Mouse (Mus musculus): ENCODE data around the gene Sdk2. TPM values are rescaled to one million over a fixed set of nuclear protein-coding genes. Genes with fewer than 3 reads are reported as not detected.

Sdk2 gene
- total RNA-seq, 2 experiments from 2014 or later, result 27.6 to 30.6 TPM

DNA sequence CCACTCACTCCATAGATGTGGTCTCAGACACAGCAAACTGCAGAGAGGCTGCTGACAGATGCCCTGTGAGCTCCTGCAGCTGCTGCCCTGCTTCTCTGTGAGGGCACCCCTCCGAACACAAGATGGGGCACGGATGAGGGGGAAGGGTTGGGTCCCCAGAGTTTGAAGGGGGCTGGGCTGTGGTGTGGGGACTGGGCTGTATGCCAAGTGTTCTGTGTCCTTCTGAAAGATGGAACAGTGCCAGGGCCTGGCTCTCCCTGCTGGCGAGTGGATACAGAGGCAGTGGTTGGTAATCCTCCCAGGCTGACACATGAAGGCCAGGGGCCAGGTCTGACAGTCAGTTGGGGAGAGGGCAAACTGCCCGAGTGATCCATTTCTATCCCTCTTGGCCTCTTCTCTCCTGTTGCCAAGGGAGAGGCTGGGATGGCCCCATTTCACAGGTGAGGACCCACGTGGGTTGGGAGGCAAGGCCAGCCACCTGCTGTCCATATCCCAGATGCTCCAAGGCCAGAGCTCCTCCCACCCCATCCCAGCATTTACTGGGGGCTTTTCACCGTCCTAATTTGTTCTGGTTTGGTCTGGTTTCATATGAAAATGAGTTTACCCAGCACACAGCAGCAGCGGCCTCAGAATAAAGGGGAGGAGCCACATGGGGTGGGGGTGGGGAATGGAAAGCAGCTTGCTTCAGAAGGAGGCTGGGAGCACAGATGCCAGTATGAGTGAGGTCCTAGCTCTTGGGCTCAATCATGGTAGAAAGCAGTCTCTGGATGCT, 84.9 kb downstream of the Sdk2 start:
- no peak for DNase-seq (ENCODE audit: extremely low spot score in 1 of 2, low spot score in 2 of 2)
- no peak overlapping the region for H3K27ac ChIP-seq
- no peak for TF ChIP-seq CTCF (IDR thresholded peaks at IDR 0.05)

GRCm38 (mm10) chr11:113981088-113981487, 85.8 kb downstream of the Sdk2 start:
- TF ChIP-seq CTCF (IDR thresholded peaks at IDR 0.05), result no peak
- intact Hi-C loops (cut with DNase I), result no loop called here
- Histone ChIP-seq H3K4me3 (no peak overlapping the region), H3K27ac (no peak overlapping the region)
- DNase-seq (ENCODE audit: extremely low spot score in 1 of 2, low spot score in 2 of 2), result no peak

More for the DNA sequence above, 84.9 kb downstream of the Sdk2 start:
- intact Hi-C loops (cut with DNase I), result no loop called here
- no peak overlapping the region for H3K4me3 ChIP-seq

DNA sequence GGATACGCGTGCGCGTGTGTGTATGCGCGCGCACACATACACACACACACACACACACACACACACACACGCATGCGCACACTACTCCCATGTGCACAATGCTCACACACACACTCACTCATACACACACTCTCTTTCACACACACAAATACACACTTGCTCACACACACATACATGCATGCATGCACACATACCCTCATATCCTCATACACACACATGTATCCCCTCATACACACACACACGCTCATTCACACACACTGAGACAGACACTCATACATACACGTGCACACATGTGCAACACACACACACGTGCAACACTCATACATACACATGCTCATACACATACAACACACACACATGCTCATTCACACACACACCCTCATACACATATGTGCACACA, 88.5 kb downstream of the Sdk2 start:
- TF ChIP-seq CTCF (IDR thresholded peaks at IDR 0.05), result no peak

DNA sequence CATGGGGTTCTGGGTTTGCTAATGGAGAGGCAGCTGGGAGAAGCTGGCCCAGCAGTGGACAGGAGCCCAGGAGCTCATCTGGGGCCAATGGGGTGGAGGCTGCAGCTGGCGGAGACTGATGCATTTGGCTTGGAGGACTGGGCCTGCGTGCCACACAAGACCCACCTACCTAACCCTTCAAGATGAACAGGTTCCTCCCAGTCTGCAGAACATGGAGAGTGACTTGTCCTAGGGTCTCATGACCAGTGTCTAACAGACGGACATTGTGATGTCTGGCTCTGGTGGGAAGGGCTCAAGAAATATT, 91.2 kb downstream of the Sdk2 start:
- Histone ChIP-seq H3K4me3 (no peak overlapping the region), H3K27ac (no peak overlapping the region)
- TF ChIP-seq CTCF (IDR thresholded peaks at IDR 0.05), result no peak
- no peak for DNase-seq (ENCODE audit: extremely low spot score in 1 of 2, low spot score in 2 of 2)
- intact Hi-C loops (cut with DNase I), result no loop called here

More for the DNA sequence above, 88.5 kb downstream of the Sdk2 start:
- no peak overlapping the region for H3K4me3 ChIP-seq
- intact Hi-C loops (cut with DNase I), result no loop called here
- no peak for DNase-seq (ENCODE audit: extremely low spot score in 1 of 2, low spot score in 2 of 2)
- H3K27ac ChIP-seq, result no peak overlapping the region

GRCm38 (mm10) chr11:113974876-113975666, 91.8 kb downstream of the Sdk2 start:
- no peak for TF ChIP-seq CTCF (IDR thresholded peaks at IDR 0.05)
- no peak for DNase-seq (ENCODE audit: extremely low spot score in 1 of 2, low spot score in 2 of 2)
- H3K27ac ChIP-seq, result no peak overlapping the region
- no peak overlapping the region for H3K4me3 ChIP-seq
- intact Hi-C loops (cut with DNase I), result loop anchor here (5.0 kb wide), 1 partner anchor 92 kb away; the partner anchor contains the start of gene Sdk2

GRCm38 (mm10) chr11:113972517-113972872, 94.4 kb downstream of the Sdk2 start:
- H3K4me3 ChIP-seq, result no peak overlapping the region
- peak in 1 of 2 experiments; percentile 27 for DNase-seq (ENCODE audit: extremely low spot score in 1 of 2, low spot score in 2 of 2)
- no peak overlapping the region for H3K27ac ChIP-seq
- no peak for TF ChIP-seq CTCF (IDR thresholded peaks at IDR 0.05)
- intact Hi-C loops (cut with DNase I), result loop anchor here (5.0 kb wide), 1 partner anchor 95 kb away; the partner anchor contains the start of gene Sdk2

GRCm38 (mm10) chr11:113971609-113972516, 95.0 kb downstream of the Sdk2 start:
- intact Hi-C loops (cut with DNase I), result loop anchor here (5.0 kb wide), 1 partner anchor 95 kb away; the partner anchor contains the start of gene Sdk2
- Histone ChIP-seq H3K4me3 (no peak overlapping the region), H3K27ac (no peak overlapping the region)
- TF ChIP-seq CTCF (IDR thresholded peaks at IDR 0.05), result no peak
- DNase-seq (ENCODE audit: extremely low spot score in 1 of 2, low spot score in 2 of 2), result peak; percentile 72 to 74

GRCm38 (mm10) chr11:113970026-113970425, 96.8 kb downstream of the Sdk2 start:
- DNase-seq (ENCODE audit: extremely low spot score in 1 of 2, low spot score in 2 of 2), result no peak
- no peak for TF ChIP-seq CTCF (IDR thresholded peaks at IDR 0.05)
- no peak overlapping the region for H3K4me3 ChIP-seq
- H3K27ac ChIP-seq, result no peak overlapping the region
- intact Hi-C loops (cut with DNase I), result loop anchor here (5.0 kb wide), 1 partner anchor 97 kb away; the partner anchor contains the start of gene Sdk2

DNA sequence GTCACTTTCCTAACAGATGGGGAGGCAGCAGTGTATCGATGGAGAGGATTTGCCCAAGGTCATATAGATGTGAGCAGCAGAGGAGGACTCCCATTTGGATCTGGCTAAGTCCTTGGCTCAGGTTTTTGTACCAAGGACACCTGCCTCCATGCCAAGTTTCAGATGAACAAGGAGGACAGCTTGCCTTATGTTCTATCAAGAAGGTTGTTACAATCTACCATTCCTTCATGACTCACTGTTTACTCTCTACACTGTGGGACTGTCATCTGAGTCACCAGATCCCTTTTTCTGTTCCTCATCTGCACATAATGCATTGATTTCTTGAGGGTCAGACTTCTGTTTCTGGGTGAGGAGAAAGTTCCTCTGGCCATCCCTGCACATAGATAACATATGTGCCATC, 101.6 kb downstream of the Sdk2 start:
- intact Hi-C loops (cut with DNase I), result no loop called here
- no peak for TF ChIP-seq CTCF (IDR thresholded peaks at IDR 0.05)
- Histone ChIP-seq H3K27ac (no peak overlapping the region), H3K4me3 (no peak overlapping the region)
- no peak for DNase-seq (ENCODE audit: extremely low spot score in 1 of 2, low spot score in 2 of 2)

DNA sequence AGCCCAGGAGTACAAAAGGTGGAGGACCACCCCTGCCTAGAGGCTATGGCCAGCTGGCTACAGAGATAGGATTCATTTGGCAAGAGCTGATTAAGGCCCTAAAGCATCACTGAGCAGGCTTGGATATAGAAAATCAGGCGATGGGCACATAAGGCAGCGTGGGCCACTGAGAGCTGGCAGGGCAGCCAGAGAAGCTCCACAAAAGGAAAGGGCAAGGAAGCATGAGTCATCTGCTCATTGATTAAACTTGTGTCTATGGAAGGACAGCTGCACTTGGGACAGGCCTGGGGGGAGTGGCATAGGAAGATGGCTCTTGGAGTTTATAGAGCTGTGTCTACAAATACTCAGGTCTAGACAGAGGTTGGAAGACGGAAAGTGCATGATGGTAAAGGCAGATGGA, 104.1 kb downstream of the Sdk2 start:
- TF ChIP-seq CTCF (IDR thresholded peaks at IDR 0.05), result no peak
- H3K27ac ChIP-seq, result no peak overlapping the region
- intact Hi-C loops (cut with DNase I), result no loop called here
- no peak for DNase-seq (ENCODE audit: extremely low spot score in 1 of 2, low spot score in 2 of 2)
- H3K4me3 ChIP-seq, result no peak overlapping the region

DNA sequence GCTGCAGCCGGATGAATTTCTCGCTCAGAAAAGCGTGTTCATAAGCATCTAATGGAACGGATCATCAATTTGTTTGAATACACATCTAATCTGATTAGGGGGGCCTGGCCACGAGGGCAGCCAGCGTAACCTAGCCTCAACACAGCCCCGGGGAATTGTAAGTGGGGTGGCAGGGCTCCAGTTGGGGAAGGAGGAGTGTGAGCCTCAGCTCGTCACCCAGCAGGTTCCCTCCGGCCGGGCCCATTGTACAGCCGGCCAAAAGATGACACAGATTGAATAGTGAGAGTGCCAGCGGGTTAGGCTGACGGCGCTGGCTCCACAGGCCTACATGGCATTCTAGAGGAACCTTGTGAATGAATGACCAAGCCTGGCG, 115.2 kb downstream of the Sdk2 start:
- H3K27ac ChIP-seq, result no peak overlapping the region
- TF ChIP-seq CTCF (IDR thresholded peaks at IDR 0.05), result no peak
- intact Hi-C loops (cut with DNase I), result loop anchor here (5.0 kb wide), 1 partner anchor 84 kb away; no protein-coding TSS in a partner anchor

More for the DNA sequence above, 115.2 kb downstream of the Sdk2 start:
- no peak for DNase-seq (ENCODE audit: extremely low spot score in 1 of 2, low spot score in 2 of 2)
- no peak overlapping the region for H3K4me3 ChIP-seq

All from left cerebral cortex, adult 2 months (tissue).